Mouse (Mus musculus) thymus, adult 2 months (tissue): ENCODE measurements at regions not wholly inside any gene's neighbourhood (a gene's known extent, or its start where the extent isn't known, plus 50 kb on each side); places are given as distances from the start of the nearest gene placed in this dataset.

Experiments used
- CTCF ChIP-seq: fragments of 200-500 bp; IDR thresholded peaks from 2 replicates; pipeline ENCODE4 v1.5.1; 2012; ENCODE audit warnings: mild to moderate bottlenecking, control low read depth, low read length, moderate library complexity, borderline replicate concordance; ENCODE audit not compliant: control insufficient read depth, poor library complexity, insufficient read depth; ENCODE audit errors: extremely low read depth
- POLR2A ChIP-seq: fragments of 200-500 bp; IDR thresholded peaks from 2 replicates; pipeline ENCODE4 v1.6.1; 2012; ENCODE audit warnings: mild to moderate bottlenecking, low read length, control low read depth, moderate library complexity; ENCODE audit not compliant: control insufficient read depth, poor library complexity, insufficient read depth; ENCODE audit errors: extremely low read depth

GRCm38 (mm10) chr5:120294526-120295078, 136.9 kb upstream of the Lhx5 start:
- no peak for TF ChIP-seq CTCF
- TF ChIP-seq POLR2A = no peak
